Mouse (Mus musculus): ENCODE data around the gene Dhrs11. TPM values are rescaled to one million over a fixed set of nuclear protein-coding genes. Genes with fewer than 3 reads are reported as not detected.
A peak's percentile ranks its signal among the peaks of the same experiment; 100 is the strongest.
"Not testable (repeated sequence)": the region's sequence is repeated elsewhere in the genome, so short reads cannot be mapped to it uniquely, and the experiment has no call there.

The Dhrs11 gene
- polyA plus RNA-seq (2016; fragmentation: Nextera tagmentation; extraction: Ambion mirVana) = 13.4 and 16.9 TPM in 2 replicates

DNA sequence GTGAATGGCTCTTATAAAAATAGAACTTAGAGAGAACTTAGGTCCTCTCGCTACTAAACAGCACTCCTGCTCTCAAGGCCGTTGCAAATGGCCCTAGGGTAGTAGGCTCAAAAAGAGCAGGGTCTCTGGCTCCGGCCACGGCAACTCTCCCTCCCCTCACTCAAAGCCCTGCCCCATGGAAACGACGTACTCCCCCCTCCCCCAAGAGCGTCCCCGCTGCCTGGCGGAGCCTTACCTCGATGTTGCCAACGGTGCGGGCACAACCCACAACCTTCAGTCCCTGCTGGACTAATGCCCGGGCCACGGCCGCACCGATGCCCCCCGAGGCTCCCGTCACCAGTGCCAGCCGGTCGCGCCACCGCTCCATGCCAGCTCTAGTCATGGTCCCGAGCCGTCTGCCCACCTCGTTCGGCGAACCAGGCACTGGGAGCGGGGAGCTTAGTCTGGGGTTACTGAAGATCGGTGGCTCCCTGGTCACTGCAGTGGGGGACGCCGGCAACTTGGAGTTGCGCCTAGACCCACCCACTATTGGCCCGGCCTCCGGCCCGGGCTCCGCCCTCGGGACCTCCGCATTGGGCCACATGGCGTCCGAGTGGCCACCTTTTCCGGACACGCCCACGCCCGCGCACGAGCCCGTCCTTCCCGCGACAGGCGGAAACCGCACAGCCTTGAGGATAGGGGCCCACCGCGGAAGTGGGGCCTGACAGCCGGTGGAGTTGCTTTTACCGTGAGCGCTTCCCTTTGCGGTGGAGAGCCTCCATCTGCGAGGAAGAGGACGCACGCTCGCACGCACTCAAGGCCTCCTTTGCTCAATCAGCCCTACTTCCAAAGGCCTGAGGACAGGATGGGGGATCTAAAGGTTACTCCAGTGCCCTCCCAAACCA, at the start of gene Dhrs11:
Gene Dhrs11, minus strand, starts transcription at position 479 of the 884 bp plus-strand sequence.
- under 1% methylated on average over 62 of the region's 62 CpGs for WGBS

DNA sequence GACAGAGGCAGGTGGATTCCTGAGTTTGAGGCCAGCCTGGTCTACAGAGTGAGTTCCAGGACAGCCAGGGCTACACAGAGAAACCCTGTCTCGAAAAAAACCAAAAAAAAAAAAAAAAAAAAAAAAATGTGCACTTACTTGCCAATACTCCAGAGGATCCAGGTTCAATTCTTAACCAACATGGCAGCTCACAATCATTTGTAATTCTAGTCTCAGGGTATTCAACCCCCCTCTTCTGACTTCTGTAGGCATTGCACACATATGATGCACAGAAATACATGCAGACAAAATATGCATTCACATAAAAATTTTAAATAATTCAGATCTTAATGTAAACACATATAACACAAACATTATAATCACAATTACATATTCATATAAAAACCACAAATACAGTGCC, 47.2 kb upstream of the Dhrs11 start:
- DNase-seq (ENCODE audit: extremely low spot score, low spot score); H3K9me3 ChIP-seq; H3K27me3 ChIP-seq (ENCODE audit: poor library complexity, severe bottlenecking); H3K27ac ChIP-seq; H3K4me3 ChIP-seq: not testable (repeated sequence)
- 77% methylated on average over 1 of the region's 1 CpGs for WGBS
- H3K4me1 ChIP-seq = peaks cover 28% of the 10 kb centered on the region
- peaks cover 23% of the 10 kb centered on the region for H3K36me3 ChIP-seq (replicated peaks)

More for the DNA sequence above, at the start of gene Dhrs11:
- Histone ChIP-seq H3K4me1 (peaks cover 22% of the 10 kb centered on the region), H3K27me3 (ENCODE audit: poor library complexity, severe bottlenecking) (no peaks in the 10 kb centered on the region), H3K9me3 (no peaks in the 10 kb centered on the region), H3K4me3 (peak within 1 kb of the TSS; percentile 86), H3K27ac (peak within 1 kb of the TSS; percentile 83), H3K36me3 (replicated peaks) (peaks cover 42% of the 10 kb centered on the region)
- DNase-seq (ENCODE audit: extremely low spot score, low spot score) = peak; percentile 86

DNA sequence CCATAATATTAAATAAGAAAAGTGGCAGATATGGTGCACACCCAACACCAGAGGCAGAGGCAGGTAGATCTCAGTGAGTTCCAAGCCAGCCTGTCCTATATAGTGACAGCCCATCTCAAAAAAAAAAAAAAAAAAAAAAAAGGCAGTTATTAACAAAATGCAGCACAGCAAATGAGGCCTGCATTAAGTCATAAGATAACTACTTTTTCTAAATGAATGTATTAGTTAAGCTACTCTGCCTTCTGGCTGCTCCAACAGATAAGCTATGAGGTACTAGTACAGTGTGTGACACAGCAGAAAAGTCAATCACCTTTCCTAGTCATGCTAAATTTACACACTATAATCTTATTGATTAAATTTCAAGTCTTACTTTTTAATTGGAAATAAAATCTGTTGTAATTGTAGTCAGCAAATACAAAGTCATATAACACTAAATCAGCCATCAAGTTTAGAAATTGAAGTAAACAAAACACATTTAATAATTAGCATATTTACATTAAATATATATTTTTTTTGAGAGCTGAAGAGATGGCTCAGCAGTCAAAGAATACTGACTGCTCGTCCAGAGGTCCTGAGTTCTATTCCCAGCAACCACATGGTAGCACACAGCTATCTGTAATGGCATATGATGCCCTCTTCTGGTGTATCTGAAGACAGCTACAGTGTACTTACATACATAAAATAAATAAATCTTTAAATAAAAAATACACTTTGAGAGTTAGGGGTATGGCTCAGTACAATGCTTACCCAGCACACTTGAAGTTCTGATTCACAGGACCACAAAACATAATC, 44.4 kb upstream of the Dhrs11 start:
- Histone ChIP-seq H3K36me3 (replicated peaks) (peaks cover 23% of the 10 kb centered on the region), H3K27me3 (ENCODE audit: poor library complexity, severe bottlenecking) (no peaks in the 10 kb centered on the region), H3K4me1 (peaks cover 19% of the 10 kb centered on the region), H3K27ac (no peak overlapping the region), H3K9me3 (no peaks in the 10 kb centered on the region), H3K4me3 (no peak overlapping the region)
- no peak for DNase-seq (ENCODE audit: extremely low spot score, low spot score)
- WGBS = 74% methylated on average over 1 of the region's 1 CpGs

DNA sequence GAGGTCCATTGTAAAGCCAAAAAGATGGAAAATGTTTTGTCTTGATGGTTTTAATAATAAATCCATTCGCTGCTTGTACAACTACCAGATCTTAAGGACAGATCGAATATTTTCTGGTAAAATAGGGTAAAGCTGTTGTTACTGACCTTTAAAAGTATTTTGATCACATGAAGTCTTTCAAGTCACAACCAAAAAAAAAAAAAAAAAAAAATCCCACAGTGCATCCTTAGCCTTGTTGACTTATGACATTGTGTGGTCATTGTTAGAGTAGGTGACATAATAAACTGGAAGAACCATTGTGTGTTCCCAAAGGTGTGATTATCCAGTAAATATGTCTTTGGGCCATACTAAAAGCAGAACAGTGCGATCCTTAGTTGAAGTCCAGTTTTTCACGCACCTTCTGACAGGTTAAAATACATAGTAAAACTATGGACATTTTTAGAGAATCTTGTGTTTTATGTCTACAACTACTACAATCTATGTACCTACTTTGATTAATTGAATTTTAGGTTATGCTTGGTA, 42.8 kb upstream of the Dhrs11 start:
- no peak for DNase-seq (ENCODE audit: extremely low spot score, low spot score)
- Histone ChIP-seq H3K36me3 (replicated peaks) (peaks cover 12% of the 10 kb centered on the region), H3K27me3 (ENCODE audit: poor library complexity, severe bottlenecking) (no peaks in the 10 kb centered on the region), H3K4me1 (peaks cover 35% of the 10 kb centered on the region), H3K9me3 (no peaks in the 10 kb centered on the region), H3K4me3 (peak overlapping the region; percentile 80), H3K27ac (peak overlapping the region; percentile 99)
- 85% methylated on average over 4 of the region's 4 CpGs for WGBS

DNA sequence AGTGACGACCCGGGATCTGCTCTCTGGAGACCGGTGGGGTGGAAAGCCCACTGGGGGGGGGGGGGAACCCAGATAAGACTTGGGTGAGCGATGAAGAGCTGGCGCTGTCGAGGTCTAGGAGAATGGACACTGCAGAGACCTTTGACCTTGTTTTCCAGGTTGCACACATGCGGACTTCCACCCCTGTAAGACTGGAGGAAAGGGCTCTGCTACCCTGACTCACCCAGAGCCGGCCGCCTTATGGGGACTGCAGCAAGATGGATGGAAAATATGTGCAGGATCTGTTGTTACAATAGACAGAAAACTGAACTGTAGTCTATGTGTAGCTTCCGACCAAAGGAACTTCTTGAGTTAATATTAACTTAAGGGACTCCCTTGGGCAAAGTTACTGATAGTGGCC, 42.3 kb upstream of the Dhrs11 start:
- Histone ChIP-seq H3K4me1 (peaks cover 35% of the 10 kb centered on the region), H3K27me3 (ENCODE audit: poor library complexity, severe bottlenecking) (no peaks in the 10 kb centered on the region), H3K4me3 (peak overlapping the region; percentile 80), H3K9me3 (no peaks in the 10 kb centered on the region), H3K36me3 (replicated peaks) (peaks cover 7% of the 10 kb centered on the region), H3K27ac (peak overlapping the region; percentile 99)
- under 1% methylated on average over 10 of the region's 10 CpGs for WGBS
- DNase-seq (ENCODE audit: extremely low spot score, low spot score) = no peak

DNA sequence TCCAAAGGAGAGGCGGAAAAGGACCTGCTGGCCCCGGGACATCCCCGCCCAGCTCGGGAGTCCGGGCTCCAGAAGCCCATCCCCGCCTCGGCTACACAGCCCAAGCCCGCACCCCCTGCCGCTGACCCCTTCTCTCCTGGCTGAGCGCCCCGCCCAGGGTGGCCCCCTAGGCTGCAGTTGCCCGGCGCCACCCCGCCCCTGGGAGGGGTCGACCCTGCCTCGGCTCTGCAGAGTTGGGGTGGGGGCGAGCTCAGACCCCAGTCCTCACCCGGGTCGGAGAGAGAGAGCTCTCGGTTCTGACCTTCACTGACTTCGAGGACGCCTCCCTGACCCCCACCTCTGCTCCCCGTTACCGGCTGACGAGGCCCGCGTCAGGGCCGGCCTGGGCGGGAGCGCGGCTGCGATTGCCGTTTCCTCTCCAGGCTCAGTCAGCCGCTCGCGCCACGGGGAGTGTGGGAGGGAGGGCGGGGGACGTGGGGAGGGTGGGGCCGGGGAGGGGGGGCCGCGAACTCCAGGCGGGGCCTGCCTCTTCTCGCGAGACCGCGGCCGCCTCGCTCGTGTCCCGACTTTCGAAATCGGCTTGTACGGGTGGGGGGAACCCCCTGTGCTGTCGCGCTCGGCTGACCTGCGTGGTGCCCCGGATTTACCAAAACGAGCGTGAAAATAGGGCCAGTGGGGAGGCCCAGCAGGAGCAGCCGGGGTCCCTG, 41.7 kb upstream of the Dhrs11 start, which contains the start of gene Ggnbp2:
Gene Ggnbp2, minus strand, starts transcription at position 481 of the 707 bp plus-strand sequence.
- Histone ChIP-seq H3K36me3 (replicated peaks) (peaks cover 4% of the 10 kb centered on the region; the same call in 1 of the 2 replicates), H3K4me3 (peak within 1 kb of the TSS; percentile 80), H3K27ac (peak within 1 kb of the TSS; percentile 99), H3K4me1 (peaks cover 35% of the 10 kb centered on the region), H3K9me3 (no peaks in the 10 kb centered on the region), H3K27me3 (ENCODE audit: poor library complexity, severe bottlenecking) (no peaks in the 10 kb centered on the region)
- peak; percentile 90 for DNase-seq (ENCODE audit: extremely low spot score, low spot score)
- under 1% methylated on average over 55 of the region's 62 CpGs for WGBS

DNA sequence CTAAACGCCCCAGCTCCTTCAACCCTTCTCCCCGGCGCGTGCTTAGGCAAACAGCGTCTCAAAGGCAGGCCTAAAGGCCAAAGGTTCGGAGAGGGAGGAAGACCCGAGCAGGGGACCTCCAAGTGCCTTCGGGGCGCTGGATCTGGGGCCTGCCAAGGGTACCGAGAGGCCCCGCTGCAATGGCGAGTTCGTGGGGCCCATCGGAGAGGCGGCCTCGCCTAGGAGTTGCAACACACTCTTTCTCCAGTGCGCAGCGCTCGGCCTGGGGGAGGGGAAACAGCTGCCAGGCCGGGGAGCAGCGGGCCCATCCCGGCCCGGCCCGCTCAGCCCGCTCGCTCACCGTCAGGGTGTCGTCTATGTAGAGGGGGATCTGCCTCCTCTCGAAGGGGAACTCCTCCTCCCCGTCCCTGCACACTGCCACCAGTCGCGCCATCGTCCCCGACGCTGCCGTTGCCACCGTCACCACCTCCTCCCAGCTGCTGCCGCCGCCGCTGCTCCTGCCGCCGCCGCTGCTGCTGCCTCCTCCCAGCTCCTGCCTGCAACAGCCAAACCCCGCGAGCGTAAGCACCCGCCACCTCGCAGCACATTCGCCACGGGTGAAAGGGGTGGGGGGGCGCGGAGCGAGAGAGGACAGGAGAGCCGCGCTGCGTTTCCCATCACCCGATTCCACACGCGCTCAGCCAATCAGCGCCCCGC, 40.9 kb upstream of the Dhrs11 start:
- Histone ChIP-seq H3K27me3 (ENCODE audit: poor library complexity, severe bottlenecking) (no peaks in the 10 kb centered on the region), H3K36me3 (replicated peaks) (peaks cover 4% of the 10 kb centered on the region; the same call in 1 of the 2 replicates), H3K4me3 (peak overlapping the region; percentile 80), H3K4me1 (peaks cover 35% of the 10 kb centered on the region), H3K27ac (peak overlapping the region; percentile 99), H3K9me3 (no peaks in the 10 kb centered on the region)
- peak; percentile 96 for DNase-seq (ENCODE audit: extremely low spot score, low spot score)
- WGBS = under 1% methylated on average over 54 of the region's 61 CpGs

DNA sequence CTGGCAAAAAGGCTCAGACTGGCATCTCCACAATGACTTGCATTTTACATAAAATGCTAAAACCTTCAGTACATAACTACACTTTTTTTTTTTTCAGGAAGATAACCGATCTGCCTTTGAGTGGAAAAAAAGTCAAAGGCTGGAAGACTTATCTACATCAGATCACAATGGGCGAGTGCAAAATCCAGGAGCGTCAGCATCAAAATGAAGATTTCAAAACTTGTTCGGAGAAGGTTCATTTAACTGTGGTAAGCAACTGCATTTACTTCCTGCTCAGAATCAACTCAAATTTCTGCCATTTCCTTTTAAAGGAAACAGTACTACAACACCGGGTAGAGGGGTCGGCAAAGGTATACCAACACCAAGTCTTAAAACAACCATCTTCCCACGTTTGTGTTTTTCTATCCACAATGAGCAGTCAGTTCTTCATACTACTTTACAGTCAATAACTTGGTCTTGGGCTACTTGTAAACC, 40.0 kb upstream of the Dhrs11 start:
- DNase-seq (ENCODE audit: extremely low spot score, low spot score) = no peak
- Histone ChIP-seq H3K9me3 (no peaks in the 10 kb centered on the region), H3K27me3 (ENCODE audit: poor library complexity, severe bottlenecking) (no peaks in the 10 kb centered on the region), H3K36me3 (replicated peaks) (peaks cover 4% of the 10 kb centered on the region; the same call in 1 of the 2 replicates), H3K4me3 (peak overlapping the region; percentile 80), H3K4me1 (peaks cover 35% of the 10 kb centered on the region), H3K27ac (peak overlapping the region; percentile 99)
- WGBS = 28% methylated on average over 7 of the region's 7 CpGs

DNA sequence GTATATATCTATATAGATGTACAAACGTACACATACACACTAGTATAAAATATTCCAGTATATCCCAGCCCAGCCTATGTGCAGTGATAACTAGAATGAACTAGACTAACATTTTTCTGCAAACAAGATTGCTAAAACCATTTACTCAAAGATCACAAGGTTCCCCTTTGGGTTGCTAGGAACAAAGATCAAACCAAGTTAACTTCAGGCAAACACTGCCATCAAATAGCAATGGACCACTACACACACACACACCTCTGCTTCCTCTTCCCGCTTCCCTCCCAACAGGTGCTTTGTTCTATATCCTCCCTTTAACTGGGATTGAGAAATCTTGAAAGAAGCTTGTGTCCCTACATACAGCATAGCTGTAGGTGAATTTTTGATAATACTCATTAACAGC, 38.8 kb upstream of the Dhrs11 start:
- peak overlapping the region; percentile 14; the same call in 1 of the 2 replicates for H3K4me3 ChIP-seq
- 94% methylated on average over 2 of the region's 2 CpGs for WGBS

DNA sequence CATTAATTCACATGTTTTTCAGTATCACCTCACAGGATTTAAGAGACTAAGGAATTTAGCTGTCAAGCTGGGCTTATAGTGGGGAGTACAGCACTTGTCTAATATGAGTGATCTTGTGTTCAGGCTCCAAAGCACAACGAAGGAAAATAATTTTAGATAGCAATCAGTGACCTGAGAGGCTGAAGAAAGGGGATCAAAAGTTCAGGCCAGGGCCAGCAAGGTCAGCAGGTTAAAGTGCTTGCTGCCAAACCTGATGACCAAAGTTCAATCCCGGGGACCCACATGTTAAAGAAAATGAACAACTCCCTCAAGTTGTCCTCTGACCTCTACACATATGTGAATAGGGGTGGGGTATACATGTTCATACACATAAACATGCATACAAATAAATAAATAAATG, 36.5 kb upstream of the Dhrs11 start:
- H3K4me3 ChIP-seq = no peak overlapping the region
- H3K4me1 ChIP-seq = peaks cover 27% of the 10 kb centered on the region
- H3K27me3 ChIP-seq (ENCODE audit: poor library complexity, severe bottlenecking) = no peaks in the 10 kb centered on the region
- no peaks in the 10 kb centered on the region for H3K9me3 ChIP-seq
- H3K36me3 ChIP-seq (replicated peaks) = peaks cover 25% of the 10 kb centered on the region
- no peak for DNase-seq (ENCODE audit: extremely low spot score, low spot score)
- H3K27ac ChIP-seq = no peak overlapping the region
- 78% methylated on average over 2 of the region's 2 CpGs for whole genome bisulfite sequencing

More for the DNA sequence above, 38.8 kb upstream of the Dhrs11 start:
- H3K27ac ChIP-seq = no peak overlapping the region
- peaks cover 35% of the 10 kb centered on the region for H3K4me1 ChIP-seq
- no peaks in the 10 kb centered on the region for H3K27me3 ChIP-seq (ENCODE audit: poor library complexity, severe bottlenecking)
- H3K9me3 ChIP-seq = no peaks in the 10 kb centered on the region
- peaks cover 4% of the 10 kb centered on the region; the same call in 1 of the 2 replicates for H3K36me3 ChIP-seq (replicated peaks)
- no peak for DNase-seq (ENCODE audit: extremely low spot score, low spot score)

DNA sequence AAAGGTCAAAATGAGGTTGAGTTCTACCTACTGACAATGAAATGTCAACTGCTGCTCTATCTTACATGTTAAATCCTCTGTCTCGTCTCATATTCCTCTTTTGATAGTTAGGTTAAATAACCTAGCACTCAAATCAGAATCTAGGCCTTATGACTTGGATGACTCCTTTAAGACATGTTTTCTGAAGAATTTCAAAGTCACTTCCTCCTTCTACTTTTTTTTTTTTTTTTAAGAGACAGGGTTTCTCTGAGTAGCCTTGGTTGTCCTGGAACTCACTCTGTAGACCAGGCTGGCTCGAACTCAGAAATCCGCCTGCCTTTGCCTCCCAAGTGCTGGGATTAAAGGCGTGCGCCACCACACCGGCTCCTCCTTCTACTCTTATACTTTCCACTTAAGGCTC, 26.5 kb upstream of the Dhrs11 start:
- peaks cover 91% of the 10 kb centered on the region for H3K36me3 ChIP-seq (replicated peaks)

More for the DNA sequence above, 26.5 kb upstream of the Dhrs11 start:
- Histone ChIP-seq H3K27me3 (ENCODE audit: poor library complexity, severe bottlenecking) (no peaks in the 10 kb centered on the region), H3K27ac (no peak overlapping the region), H3K9me3 (no peaks in the 10 kb centered on the region), H3K4me1 (no peaks in the 10 kb centered on the region), H3K4me3 (no peak overlapping the region)
- DNase-seq (ENCODE audit: extremely low spot score, low spot score) = no peak
- 94% methylated on average over 6 of the region's 6 CpGs for WGBS
